Mouse (Mus musculus) embryo, embryonic 10 days (tissue): ENCODE results near the gene Tbpl1.

Experiments used
- DNase-seq: peaks from one replicate; pipeline ENCODE4 v3.0.0-alpha.2; 2015; ENCODE audit warnings: low spot score

Tbpl1 gene

GRCm38 (mm10) chr10:22731272-22732093 is at the start of gene Tbpl1:
Gene Tbpl1, minus strand, starts transcription at chr10:22731938.
- DNase-seq = peak; percentile 94

DNA sequence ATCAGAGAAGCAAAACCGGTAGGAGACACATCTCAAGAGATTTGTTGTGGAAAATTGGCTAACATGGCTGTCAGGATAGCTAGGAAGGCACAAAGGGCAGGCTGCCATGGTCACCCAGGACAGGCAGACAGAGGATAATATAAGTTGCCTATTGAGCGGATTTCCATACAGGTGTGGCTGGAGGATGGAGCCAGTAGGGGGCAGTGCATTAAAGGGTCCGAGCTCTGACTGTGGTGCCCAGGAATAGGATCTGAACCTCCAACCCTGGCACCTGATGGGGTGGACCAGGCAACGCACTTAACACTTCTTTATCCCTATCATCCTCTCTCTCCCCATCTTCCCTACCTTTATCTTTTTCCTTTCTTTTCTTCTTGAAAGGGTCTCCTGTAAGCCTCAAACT is 49.7 kb upstream of the Tbpl1 start:
- peak; percentile 58 for DNase-seq

DNA sequence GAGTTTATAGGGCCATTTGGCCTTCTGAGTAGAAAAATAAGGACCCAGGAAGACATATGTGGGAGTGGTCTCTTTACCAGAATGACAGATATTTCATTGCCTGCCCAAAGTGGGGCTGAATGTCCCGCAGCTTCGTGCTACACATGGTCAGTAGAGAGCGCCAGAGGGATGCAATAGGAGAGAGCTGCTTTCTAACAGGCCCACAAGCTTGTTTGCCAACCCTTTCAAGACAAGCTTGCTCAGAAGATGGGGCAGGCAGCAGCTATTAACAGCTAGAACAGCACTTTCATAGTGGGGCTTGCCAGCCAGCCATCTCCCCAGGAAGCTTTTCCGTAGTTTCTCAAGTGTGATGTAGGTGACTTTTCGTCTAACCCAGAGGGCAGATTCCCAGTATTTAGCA is 46.2 kb upstream of the Tbpl1 start:
- DNase-seq = peak; percentile 77

DNA sequence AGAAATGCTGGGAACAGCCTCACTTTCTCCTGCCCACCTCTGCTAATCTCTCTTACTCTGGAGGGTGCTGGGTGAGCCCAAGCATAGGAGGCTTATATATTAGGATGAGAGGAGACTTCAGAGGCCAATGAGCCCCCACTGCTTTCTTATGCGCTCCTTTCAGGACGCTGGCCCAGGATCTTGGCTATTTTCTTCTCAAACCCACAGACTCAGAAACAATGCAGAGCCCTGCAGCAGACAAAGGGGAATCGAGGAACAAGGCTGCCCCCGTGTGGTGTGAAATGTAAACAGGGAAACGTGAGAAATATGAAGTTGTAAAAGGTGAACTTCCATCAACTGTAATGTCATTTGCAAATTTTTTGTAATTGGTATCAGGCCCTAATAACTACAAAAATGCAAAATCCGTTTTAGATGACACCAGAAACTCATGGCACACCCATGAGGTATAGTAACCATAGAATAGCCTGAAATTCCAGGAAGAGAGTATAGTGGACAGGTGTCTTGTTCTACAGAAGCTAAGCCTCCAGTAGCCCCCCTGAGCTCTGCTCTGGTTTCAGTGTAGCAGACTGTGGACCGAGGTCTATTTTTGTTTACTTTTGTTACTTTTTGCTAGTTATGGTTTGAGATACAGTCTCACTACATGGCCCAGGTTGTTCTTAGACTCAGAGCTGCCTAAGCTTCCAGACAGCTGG is 44.4 kb upstream of the Tbpl1 start:
- peak; percentile 76 for DNase-seq

- no peak for DNase-seq
Measured at GRCm38 (mm10) chr10:22775456-22775855, 43.7 kb upstream of the Tbpl1 start.

- no peak for DNase-seq
Measured at GRCm38 (mm10) chr10:22774626-22775025, 42.9 kb upstream of the Tbpl1 start.

GRCm38 (mm10) chr10:22754240-22754639 is 22.5 kb upstream of the Tbpl1 start:
- no peak for DNase-seq

GRCm38 (mm10) chr10:22751175-22751682 is 19.5 kb upstream of the Tbpl1 start:
- DNase-seq = no peak

GRCm38 (mm10) chr10:22746334-22747322 is 14.9 kb upstream of the Tbpl1 start:
- no peak for DNase-seq

- no peak for DNase-seq
Measured at GRCm38 (mm10) chr10:22745922-22746321, 14.2 kb upstream of the Tbpl1 start.

GRCm38 (mm10) chr10:22732181-22732580 is 443 bp upstream of the Tbpl1 start:
- DNase-seq = no peak

DNA sequence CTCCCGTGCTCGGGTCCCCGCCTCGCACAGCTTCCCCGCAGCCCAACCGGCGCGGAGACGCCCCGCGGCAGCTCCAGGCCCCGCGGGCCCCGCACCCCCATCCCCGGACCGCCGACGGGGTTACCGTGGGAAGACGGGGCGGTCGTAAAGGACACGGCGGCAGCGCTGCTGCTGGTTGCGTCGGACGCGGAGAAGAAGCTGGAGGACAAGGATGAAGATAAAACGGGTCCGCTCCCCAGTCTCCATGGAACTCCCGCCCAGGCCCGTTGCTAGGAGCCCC is 806 bp downstream of the Tbpl1 start:
- DNase-seq = no peak

- peak; percentile 22 for DNase-seq
Measured at GRCm38 (mm10) chr10:22730266-22730991, 1.3 kb downstream of the Tbpl1 start.

DNA sequence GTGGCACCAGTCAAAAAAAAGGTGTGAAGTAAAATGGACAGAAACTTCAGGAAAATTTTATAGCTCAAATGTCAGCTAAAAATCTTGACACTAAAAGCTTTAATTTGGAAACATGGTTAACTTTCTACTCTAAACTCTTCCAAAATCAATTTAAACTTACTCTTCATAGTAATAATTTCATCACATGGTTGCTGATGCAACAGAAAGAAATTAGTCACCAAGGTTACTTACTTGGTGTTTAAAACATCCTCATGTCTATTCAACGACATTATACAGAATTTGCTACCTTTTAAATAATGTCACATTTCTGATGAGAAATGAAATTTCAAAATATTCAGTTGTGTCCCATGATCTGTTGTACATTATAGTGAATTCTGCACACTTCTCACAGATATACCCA is 3.5 kb downstream of the Tbpl1 start:
- no peak for DNase-seq

GRCm38 (mm10) chr10:22726295-22726694 is 5.4 kb downstream of the Tbpl1 start:
- DNase-seq = no peak

GRCm38 (mm10) chr10:22725166-22725565 is 6.6 kb downstream of the Tbpl1 start:
- no peak for DNase-seq

DNA sequence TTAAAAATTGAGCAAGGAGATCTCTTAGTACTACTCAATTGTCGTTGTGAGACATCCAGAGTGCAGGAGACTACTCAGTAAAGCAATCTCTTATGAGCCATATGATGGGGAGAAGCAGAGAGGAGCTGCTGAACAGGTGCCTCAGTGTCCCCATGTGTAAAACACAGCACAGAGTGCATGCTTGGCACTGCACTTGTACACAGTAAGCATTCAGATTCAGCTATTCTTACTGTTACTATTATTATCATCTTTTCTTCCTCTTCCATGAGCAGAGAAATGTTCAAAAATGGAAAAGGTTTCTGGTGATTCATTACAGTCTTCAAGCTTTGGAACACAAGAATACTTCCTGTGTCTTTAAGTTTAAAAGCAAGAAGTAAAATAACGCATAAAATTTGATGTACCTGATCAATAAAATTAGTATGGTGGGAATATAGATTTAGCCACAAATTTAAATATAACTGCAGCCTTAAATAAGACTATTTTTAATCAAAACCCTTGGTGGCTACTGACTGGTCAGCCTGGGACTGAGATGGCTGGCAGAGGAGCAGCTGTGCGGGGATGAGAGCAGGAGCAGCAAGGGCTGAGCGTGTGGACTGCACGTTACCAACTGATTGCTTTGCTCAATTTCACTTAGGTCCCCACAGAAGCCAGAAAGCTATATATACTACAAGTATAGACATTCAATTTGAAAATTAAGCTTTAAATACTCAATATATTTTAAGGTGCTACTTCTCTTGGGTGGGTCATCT is 10.8 kb downstream of the Tbpl1 start:
- DNase-seq = no peak

GRCm38 (mm10) chr10:22718475-22718874 is 13.3 kb downstream of the Tbpl1 start:
- DNase-seq = no peak

GRCm38 (mm10) chr10:22714520-22714919 is 17.2 kb downstream of the Tbpl1 start:
- DNase-seq = peak; percentile 69

DNA sequence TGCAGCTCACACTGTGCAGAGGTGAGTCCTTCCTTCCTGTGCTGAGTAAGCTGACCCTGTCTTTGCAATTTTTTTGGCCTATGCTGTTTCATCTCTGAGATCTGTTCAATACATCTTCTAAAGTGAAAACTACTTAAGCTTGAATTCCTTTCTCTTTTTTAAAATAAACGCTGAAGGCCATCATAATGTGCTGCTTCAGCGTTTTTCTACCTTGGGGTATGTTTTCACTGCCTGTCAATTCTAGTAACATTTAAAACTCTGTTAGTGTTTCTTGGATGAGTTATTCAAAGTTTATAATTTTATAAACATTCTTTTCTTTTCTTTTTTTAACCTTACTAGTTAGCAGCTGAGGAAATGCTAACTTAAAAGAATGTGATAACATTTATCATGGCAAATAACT is 18.8 kb downstream of the Tbpl1 start:
- DNase-seq = no peak
